1 mouse cellular context compared by ENCODE assay signal in genomic region chr2:38286733-38287551, GRCm38 (mm10).
TF ChIP-seq lines count a peak whose summit lies in the region.

Dennd1a (minus strand) TSS chr2:38287390.

TF ChIP-seq in CH12.LX, 34 proteins besides CTCF, POLR2A, EP300 and RAD21 (continued from another document):
- TF ChIP-seq MAX (IDR thresholded peaks at IDR 0.05; ENCODE audit: low read length) (peak; percentile 38; the same call in 1 of the 2 replicates), KAT2A (IDR thresholded peaks at IDR 0.05; ENCODE audit: insufficient replicate concordance, low read length) (peak; percentile 83; the same call in 1 of the 2 replicates), ZMIZ1 (IDR thresholded peaks at IDR 0.05; ENCODE audit: low read depth, low read length) (peak; percentile 82), TCF12 (IDR thresholded peaks at IDR 0.05; ENCODE audit: low read depth, low read length) (peak; percentile 81), MAZ (IDR thresholded peaks at IDR 0.05; ENCODE audit: low read depth, low read length) (peak; percentile 97), CHD2 (IDR thresholded peaks at IDR 0.05; ENCODE audit: low read length) (no peak), NRF1 (IDR thresholded peaks at IDR 0.05; ENCODE audit: low read depth, low read length) (peak; percentile 53), MXI1 (IDR thresholded peaks at IDR 0.05; ENCODE audit: low read depth, low read length) (peak; percentile 47; the same call in 1 of the 2 replicates), ZNF384 (IDR thresholded peaks at IDR 0.05; ENCODE audit: low read depth, low read length) (no peak)
TF ChIP-seq in CH12.LX: peak in this region for 14.
